Mouse (Mus musculus): ENCODE measurements around the gene Prl7a2. TPM values are rescaled to one million over a fixed set of nuclear protein-coding genes. Genes with fewer than 3 reads are reported as not detected.

Prl7a2 gene
- not detected for total RNA-seq (2021)
- long read RNA-seq, experiment 1, result 0 reads
- long read RNA-seq, experiment 2, result 0 reads

- no peak for TF ChIP-seq CTCF (IDR thresholded peaks at IDR 0.05)
- intact Hi-C loops (cut with DNase I), result no loop called here
Measured at GRCm38 (mm10) chr13:27667936-27668335, at the start of gene Prl7a2. Gene Prl7a2 (minus strand): TSS chr13:27668036.

GRCm38 (mm10) chr13:27716636-27717035 is 48.8 kb upstream of the Prl7a2 start, which contains the start of gene Prl7d1:
Gene Prl7d1 (minus strand): TSS chr13:27716736.
- no peak within 1 kb of the TSS for H3K27ac ChIP-seq
- TF ChIP-seq CTCF (IDR thresholded peaks at IDR 0.05), result no peak
- intact Hi-C loops (cut with DNase I), result no loop called here
- no peak within 1 kb of the TSS for H3K4me3 ChIP-seq
- DNase-seq, result no peak

More at GRCm38 (mm10) chr13:27667936-27668335, at the start of gene Prl7a2:
- Histone ChIP-seq H3K4me3 (no peak within 1 kb of the TSS), H3K27ac (no peak within 1 kb of the TSS)
- no peak for DNase-seq

- no peak for TF ChIP-seq CTCF (IDR thresholded peaks at IDR 0.05)
- intact Hi-C loops (cut with DNase I), result no loop called here
- H3K4me3 ChIP-seq, result no peak overlapping the region
- no peak overlapping the region for H3K27ac ChIP-seq
- no peak for DNase-seq
Measured at GRCm38 (mm10) chr13:27706521-27706920, 38.7 kb upstream of the Prl7a2 start.

GRCm38 (mm10) chr13:27660747-27661146 is 7.1 kb downstream of the Prl7a2 start:
- no peak for DNase-seq
- H3K4me3 ChIP-seq, result no peak overlapping the region
- TF ChIP-seq CTCF (IDR thresholded peaks at IDR 0.05), result no peak
- intact Hi-C loops (cut with DNase I), result no loop called here
- H3K27ac ChIP-seq, result no peak overlapping the region

- no peak for DNase-seq
- no peak for TF ChIP-seq CTCF (IDR thresholded peaks at IDR 0.05)
- H3K4me3 ChIP-seq, result no peak within 1 kb of the TSS
- H3K27ac ChIP-seq, result no peak within 1 kb of the TSS
- intact Hi-C loops (cut with DNase I), result no loop called here
Measured at GRCm38 (mm10) chr13:27642393-27642792, 25.4 kb downstream of the Prl7a2 start, which contains the start of gene Prl7a1. Gene Prl7a1 (minus strand): TSS chr13:27642493.

- no peak for DNase-seq
- TF ChIP-seq CTCF (IDR thresholded peaks at IDR 0.05), result no peak
- Histone ChIP-seq H3K4me3 (no peak within 1 kb of the TSS), H3K27ac (no peak within 1 kb of the TSS)
- intact Hi-C loops (cut with DNase I), result no loop called here
Measured at GRCm38 (mm10) chr13:27610482-27610881, 57.4 kb downstream of the Prl7a2 start, which contains the start of gene Prl7b1. Gene Prl7b1 (minus strand): TSS chr13:27610582.

Other genes with a start within 250 kb of the Prl7a2 start
- not detected for gene Prl8a6, start 229.3 kb downstream of the Prl7a2 start, total RNA-seq (2021)
- not detected for gene Prl8a8, start 154.8 kb downstream of the Prl7a2 start, total RNA-seq (2021)
- gene Prl8a9, start 103.4 kb downstream of the Prl7a2 start, total RNA-seq (2021), result not detected
- not detected for gene Prl8a1, start 85.9 kb downstream of the Prl7a2 start, total RNA-seq (2021)
- not detected for gene Prl7b1, start 57.5 kb downstream of the Prl7a2 start, total RNA-seq (2021)
- not detected for gene Prl7a1, start 25.5 kb downstream of the Prl7a2 start, total RNA-seq (2021)
- not detected for gene Prl7d1, start 48.7 kb upstream of the Prl7a2 start, total RNA-seq (2021)
- gene Prl7c1, start 112.8 kb upstream of the Prl7a2 start, total RNA-seq (2021), result not detected
- not detected for gene Prl2a1, start 133.6 kb upstream of the Prl7a2 start, total RNA-seq (2021)
- gene Prl2c1, start 181.3 kb upstream of the Prl7a2 start, total RNA-seq (2021), result not detected